Mouse (Mus musculus) activated CD4-positive, CD25-positive, alpha-beta regulatory T cell, adult 4 months (primary cell): ENCODE data around the gene Fnbp4. TPM values are rescaled to one million over a fixed set of nuclear protein-coding genes. Genes with fewer than 3 reads are reported as not detected.
"Not testable (repeated sequence)": the region's sequence is repeated elsewhere in the genome, so short reads cannot be mapped to it uniquely, and the experiment has no call there.

Experiments
- ATAC-seq: one replicate; pipeline ENCODE4 v1.8.0; 2017
- polyA plus RNA-seq, 2 experiments: library from polyadenylated mRNA; unstranded; fragments of 100-300 nt; shearing (Covaris generic); gene quantifications; one replicate each; pipeline ENCODE4 v1.2.1; 2017

Gene Fnbp4
- polyA plus RNA-seq, 2 experiments from 2014 or later, result 84.7 to 121 TPM

- ATAC-seq, result no peak
Observed at GRCm38 (mm10) chr2:90782901-90783486, 37.8 kb downstream of the Fnbp4 start.

- ATAC-seq, result no peak
Observed at GRCm38 (mm10) chr2:90788126-90788525, 43.0 kb downstream of the Fnbp4 start.

GRCm38 (mm10) chr2:90808241-90809126, 63.3 kb downstream of the Fnbp4 start:
- ATAC-seq, result no peak

- ATAC-seq, result no peak
Observed at GRCm38 (mm10) chr2:90810751-90811150, 65.6 kb downstream of the Fnbp4 start.

- ATAC-seq, result no peak
Observed at GRCm38 (mm10) chr2:90815266-90815665, 70.1 kb downstream of the Fnbp4 start.

- ATAC-seq, result no peak
Observed at GRCm38 (mm10) chr2:90816144-90816543, 71.0 kb downstream of the Fnbp4 start.

- no peak for ATAC-seq
Observed at GRCm38 (mm10) chr2:90818710-90819109, 73.5 kb downstream of the Fnbp4 start.

GRCm38 (mm10) chr2:90820894-90821293, 75.7 kb downstream of the Fnbp4 start:
- no peak for ATAC-seq

- no peak for ATAC-seq
Observed at GRCm38 (mm10) chr2:90822978-90823377, 77.8 kb downstream of the Fnbp4 start.

GRCm38 (mm10) chr2:90823781-90824180, 78.6 kb downstream of the Fnbp4 start:
- no peak for ATAC-seq

- not testable (repeated sequence) for ATAC-seq
Observed at GRCm38 (mm10) chr2:90824528-90824927, 79.4 kb downstream of the Fnbp4 start.

GRCm38 (mm10) chr2:90825515-90826172, 80.5 kb downstream of the Fnbp4 start:
- no peak for ATAC-seq

GRCm38 (mm10) chr2:90828739-90829138, 83.6 kb downstream of the Fnbp4 start:
- ATAC-seq, result no peak

Other genes with a start within 250 kb of the Fnbp4 start
- 1 to 10 TPM; 4.4 to 5.1 TPM for gene Ptprj, start 164.7 kb upstream of the Fnbp4 start, polyA plus RNA-seq
- gene Nup160, start 68.2 kb upstream of the Fnbp4 start, polyA plus RNA-seq, result 10 to 100 TPM; 23.4 to 28.1 TPM
- gene Agbl2, start 37.4 kb downstream of the Fnbp4 start, polyA plus RNA-seq, result not detected
- 100 to 1,000 TPM; 116 to 122 TPM for gene Mtch2, start 101.8 kb downstream of the Fnbp4 start, polyA plus RNA-seq
- 1 to 10 TPM in 1 of 2 experiments, under 1 TPM in 1; 0.89 to 1.5 TPM for gene C1qtnf4, start 140.5 kb downstream of the Fnbp4 start, polyA plus RNA-seq
- 10 to 100 TPM; 34.3 to 37.8 TPM for gene Kbtbd4, start 159.4 kb downstream of the Fnbp4 start, polyA plus RNA-seq
- 100 to 1,000 TPM; 119 to 121 TPM for gene Ndufs3, start 159.5 kb downstream of the Fnbp4 start, polyA plus RNA-seq
- gene Celf1, start 195.0 kb downstream of the Fnbp4 start, polyA plus RNA-seq, result 10 to 100 TPM; 44.5 to 53.3 TPM